Mouse (Mus musculus) embryonic facial prominence, embryonic 14.5 days (tissue): Measurements from ENCODE around the gene Tpst2. TPM values are rescaled to one million over a fixed set of nuclear protein-coding genes. Genes with fewer than 3 reads are reported as not detected.

Experiments
- ATAC-seq: fragments of 200-750 bp; cut with Nextera tagmentation; 2 replicates; pipeline ENCODE4 v1.8.0; 2017; ENCODE audit warnings: low read depth, moderate number of reproducible peaks, moderate TSS enrichment
- DNase-seq: peaks from one replicate; pipeline ENCODE4 v3.0.0-alpha.2; 2015; ENCODE audit warnings: low spot score
- H3K27ac ChIP-seq: fragments of 300-500 bp; sonication (generic); replicated peaks from 2 replicates; pipeline ENCODE4 v1.5.1; 2014; ENCODE audit warnings: low read depth, mild to moderate bottlenecking, low read length, moderate library complexity
- H3K27me3 ChIP-seq: fragments of 300-500 bp; sonication (generic); replicated peaks from 2 replicates; pipeline ENCODE4 v1.6.1; 2014; ENCODE audit warnings: low read length; ENCODE audit not compliant: control insufficient read depth, insufficient read depth
- H3K36me3 ChIP-seq: fragments of 300-500 bp; sonication (generic); 2 replicates; pipeline ENCODE4 v1.6.1; 2014; ENCODE audit warnings: low read length, mixed read lengths; ENCODE audit not compliant: control insufficient read depth, insufficient read depth
- H3K4me1 ChIP-seq: fragments of 300-500 bp; sonication (generic); 2 replicates; pipeline ENCODE4 v1.6.1; 2014; ENCODE audit warnings: antibody characterized with exemption, low read length; ENCODE audit not compliant: control insufficient read depth, insufficient read depth
- H3K4me2 ChIP-seq: fragments of 300-500 bp; sonication (generic); 2 replicates; pipeline ENCODE4 v1.6.1; 2014; ENCODE audit warnings: low read depth, mild to moderate bottlenecking, low read length, moderate library complexity, mixed read lengths
- H3K4me3 ChIP-seq: fragments of 300-500 bp; sonication (generic); 2 replicates; pipeline ENCODE4 v1.5.1; 2014; ENCODE audit warnings: low read depth, mild to moderate bottlenecking, low read length
- H3K9ac ChIP-seq: fragments of 300-500 bp; sonication (generic); 2 replicates; pipeline ENCODE4 v1.6.1; 2014; ENCODE audit warnings: low read depth, mild to moderate bottlenecking, low read length, moderate library complexity, mixed read lengths
- H3K9me3 ChIP-seq: fragments of 300-500 bp; sonication (generic); 2 replicates; pipeline ENCODE4 v1.6.1; 2016; ENCODE audit warnings: low read length; ENCODE audit not compliant: control insufficient read depth
- WGBS: fragments of 180-500 bp; shearing (Covaris S2); extraction: QIAGEN DNeasy Blood & Tissue Kit; methylation state at CpG from one replicate; pipeline ENCODE4 v1.1.7; 2014; 5-methylcytosine and 5-hydroxymethylcytosine counted together
- polyA plus RNA-seq: library from polyadenylated mRNA; unstranded; fragments of >200 nt; fragmentation: Nextera tagmentation; extraction: Ambion mirVana; gene quantifications from 2 replicates; pipeline ENCODE4 v1.2.1, GENCODE M21; 2014

The Tpst2 gene
- polyA plus RNA-seq, 1 experiment from 2014 or later: 46.9 TPM

GRCm38 (mm10) chr5:112329805-112330564, 53.5 kb downstream of the Tpst2 start:
- H3K4me1 ChIP-seq: peaks cover 11% of the 10 kb centered on the region
- H3K4me2 ChIP-seq: no peak overlapping the region
- H3K27me3 ChIP-seq: no peaks in the 10 kb centered on the region
- H3K9ac ChIP-seq: no peak overlapping the region
- H3K9me3 ChIP-seq: no peaks in the 10 kb centered on the region
- no peak for DNase-seq
- no peak overlapping the region for H3K4me3 ChIP-seq
- H3K27ac ChIP-seq: no peak overlapping the region
- WGBS: 89% methylated on average over 14 of the region's 14 CpGs
- no peak for ATAC-seq
- peaks cover 68% of the 10 kb centered on the region for H3K36me3 ChIP-seq

DNA sequence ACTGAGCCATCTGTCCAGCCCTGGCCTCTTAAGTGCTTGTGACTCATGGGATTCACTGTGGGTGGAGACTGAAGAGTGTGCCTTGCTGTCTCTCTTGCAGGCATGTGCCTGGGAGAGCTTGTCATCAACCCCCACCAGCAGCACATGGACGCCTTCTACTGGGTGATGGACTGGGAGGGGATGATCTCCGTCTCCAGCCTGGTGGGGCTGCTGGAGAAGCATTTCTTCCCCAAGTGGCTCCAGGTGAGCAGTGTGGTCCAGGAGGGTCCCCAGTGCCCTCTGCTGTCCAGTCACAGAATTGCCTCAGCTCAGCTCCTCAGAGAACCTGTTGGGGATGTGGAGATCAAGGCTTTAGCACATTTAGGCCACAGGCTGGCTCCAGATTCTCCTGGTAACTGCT, 59.0 kb downstream of the Tpst2 start:
- Histone ChIP-seq H3K36me3 (peaks cover 90% of the 10 kb centered on the region), H3K4me1 (no peaks in the 10 kb centered on the region), H3K9me3 (no peaks in the 10 kb centered on the region), H3K9ac (no peak overlapping the region), H3K4me2 (no peak overlapping the region), H3K27me3 (no peaks in the 10 kb centered on the region), H3K27ac (no peak overlapping the region), H3K4me3 (no peak overlapping the region)
- ATAC-seq: 0 out of 2 replicates have a peak, but pooled peaks have one; percentile 31
- DNase-seq: peak; percentile 32
- 19% methylated on average over 2 of the region's 2 CpGs for WGBS

DNA sequence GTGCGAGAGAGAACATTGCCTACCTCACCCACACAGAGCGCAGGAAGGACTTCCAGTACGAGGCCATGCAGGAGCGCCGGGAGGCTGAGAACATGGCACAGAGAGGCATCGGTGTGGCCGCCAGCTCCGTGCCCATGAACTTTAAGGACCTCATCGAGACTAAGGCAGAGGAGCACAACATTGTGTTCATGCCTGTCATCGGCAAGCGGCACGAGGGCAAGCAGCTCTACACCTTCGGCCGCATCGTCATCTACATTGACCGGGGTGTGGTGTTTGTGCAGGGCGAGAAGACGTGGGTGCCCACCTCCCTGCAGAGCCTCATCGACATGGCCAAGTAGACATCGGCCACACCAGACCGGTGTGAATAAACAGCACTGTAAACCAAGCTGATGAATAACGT, 60.5 kb downstream of the Tpst2 start:
- Histone ChIP-seq H3K9me3 (no peaks in the 10 kb centered on the region), H3K4me3 (no peak overlapping the region), H3K4me2 (no peak overlapping the region), H3K27me3 (no peaks in the 10 kb centered on the region), H3K9ac (no peak overlapping the region), H3K27ac (no peak overlapping the region), H3K4me1 (0 out of 2 replicates have a peak, but pooled peaks cover 3% of the 10 kb centered on the region), H3K36me3 (peaks cover 74% of the 10 kb centered on the region)
- no peak for DNase-seq
- ATAC-seq: no peak
- WGBS: 93% methylated on average over 22 of the region's 22 CpGs

DNA sequence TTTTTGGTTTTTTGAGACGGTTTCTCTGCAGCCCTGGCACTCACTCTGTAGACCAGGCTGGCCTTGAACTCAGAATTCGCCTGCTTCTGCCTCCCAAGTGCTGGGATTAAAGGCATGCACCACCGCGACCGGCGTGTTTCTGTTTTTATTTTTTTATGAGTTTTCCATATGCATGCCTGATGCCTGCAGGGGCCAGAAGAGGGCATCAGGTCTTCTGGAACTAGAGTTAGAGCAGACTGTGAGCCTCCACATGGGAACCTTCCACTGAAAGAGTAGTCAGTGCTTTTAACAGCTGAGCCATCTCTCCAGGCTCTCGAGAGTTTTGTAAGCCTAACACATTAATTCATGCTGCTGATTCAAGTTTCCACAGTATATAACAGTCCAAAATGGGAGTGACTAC, 62.7 kb downstream of the Tpst2 start:
- peak; percentile 12 for DNase-seq
- WGBS: 51% methylated on average over 7 of the region's 7 CpGs
- no peak overlapping the region for H3K4me3 ChIP-seq
- H3K9me3 ChIP-seq: no peaks in the 10 kb centered on the region
- H3K9ac ChIP-seq: no peak overlapping the region
- no peak for ATAC-seq
- H3K27ac ChIP-seq: no peak overlapping the region
- H3K36me3 ChIP-seq: peaks cover 52% of the 10 kb centered on the region
- 0 out of 2 replicates have a peak, but pooled peaks cover 6% of the 10 kb centered on the region for H3K4me1 ChIP-seq
- no peak overlapping the region for H3K4me2 ChIP-seq
- H3K27me3 ChIP-seq: no peaks in the 10 kb centered on the region

DNA sequence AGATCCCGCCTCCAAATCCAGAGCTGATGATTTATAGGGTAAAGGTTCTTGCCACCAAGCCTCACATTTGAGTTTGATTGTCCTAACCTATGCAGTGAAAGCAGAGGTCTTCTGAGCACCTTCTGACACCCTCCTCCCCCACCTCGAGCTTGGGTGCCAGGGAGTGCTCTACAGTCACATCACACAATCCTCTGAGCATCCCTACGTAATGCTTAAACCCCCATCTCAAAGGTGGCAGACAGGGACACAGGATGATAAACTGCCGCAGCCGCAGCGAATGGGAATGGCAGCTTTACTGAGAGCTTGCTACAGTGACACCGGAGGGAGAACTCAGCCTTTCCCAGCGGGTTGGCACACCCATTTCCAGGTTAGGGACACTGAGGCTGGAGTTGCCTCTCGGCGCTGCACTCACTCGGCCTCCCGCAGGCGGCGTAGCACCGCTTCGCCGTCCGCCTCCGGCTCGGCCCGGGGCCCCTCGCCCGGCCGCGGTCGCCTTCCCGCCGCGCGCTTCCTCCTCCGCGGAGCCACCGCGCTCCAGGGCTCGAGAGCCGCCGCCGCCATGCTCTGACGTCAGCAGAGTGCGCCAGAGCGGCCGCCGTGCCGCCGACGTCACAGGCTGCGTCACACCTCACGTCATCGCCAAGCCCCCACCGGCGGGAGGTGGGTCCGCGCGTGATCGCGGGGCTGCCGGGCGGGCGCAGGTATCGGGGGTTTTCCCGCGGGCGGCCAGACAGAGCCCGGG, 66.1 kb downstream of the Tpst2 start, which contains the start of the genes Srrd and Hps4:
Srrd (minus strand) TSS at position 578 of the 742 bp plus-strand sequence.
Hps4 (plus strand) TSS at position 621 of the 742 bp plus-strand sequence.
- Histone ChIP-seq H3K9me3 (no peaks in the 10 kb centered on the region), H3K27me3 (no peaks in the 10 kb centered on the region), H3K4me3 (peak within 1 kb of the TSS; percentile 87), H3K27ac (peak within 1 kb of the TSS; percentile 58; the same call in 1 of the 2 replicates), H3K4me2 (peak within 1 kb of the TSS; percentile 73), H3K9ac (peak within 1 kb of the TSS; percentile 91), H3K4me1 (0 out of 2 replicates have a peak, but pooled peaks cover 6% of the 10 kb centered on the region), H3K36me3 (peaks cover 32% of the 10 kb centered on the region)
- ATAC-seq: peak; percentile 73
- 5% methylated on average over 21 of the region's 64 CpGs for WGBS
- DNase-seq: peak; percentile 79

GRCm38 (mm10) chr5:112343205-112343595, 66.7 kb downstream of the Tpst2 start:
- under 1% methylated on average over 12 of the region's 24 CpGs for WGBS
- H3K4me3 ChIP-seq: peak overlapping the region; percentile 87
- DNase-seq (peak; percentile 25), ATAC-seq (peak; percentile 62)
- H3K27me3 ChIP-seq: no peaks in the 10 kb centered on the region
- peak overlapping the region; percentile 73 for H3K4me2 ChIP-seq
- H3K36me3 ChIP-seq: peaks cover 32% of the 10 kb centered on the region
- peak overlapping the region; percentile 91 for H3K9ac ChIP-seq
- H3K9me3 ChIP-seq: no peaks in the 10 kb centered on the region
- peak overlapping the region; percentile 56; the same call in 1 of the 2 replicates for H3K27ac ChIP-seq
- H3K4me1 ChIP-seq: 0 out of 2 replicates have a peak, but pooled peaks cover 6% of the 10 kb centered on the region

- H3K9ac ChIP-seq: no peak overlapping the region
- no peak for ATAC-seq
- H3K4me1 ChIP-seq: 0 out of 2 replicates have a peak, but pooled peaks cover 6% of the 10 kb centered on the region
- H3K27ac ChIP-seq: no peak overlapping the region
- DNase-seq: no peak
- H3K4me3 ChIP-seq: no peak overlapping the region
- WGBS: 74% methylated on average over 6 of the region's 6 CpGs
- H3K9me3 ChIP-seq: no peaks in the 10 kb centered on the region
- H3K27me3 ChIP-seq: no peaks in the 10 kb centered on the region
- peaks cover 31% of the 10 kb centered on the region for H3K36me3 ChIP-seq
- 0 out of 2 replicates have a peak overlapping the region, but pooled peaks have one; percentile 73 for H3K4me2 ChIP-seq
Observed at GRCm38 (mm10) chr5:112344092-112344960, 67.8 kb downstream of the Tpst2 start.
